Mouse (Mus musculus): ENCODE results near the gene Clspn. TPM values are rescaled to one million over a fixed set of nuclear protein-coding genes. Genes with fewer than 3 reads are reported as not detected.
"Not testable (repeated sequence)": the region's sequence is repeated elsewhere in the genome, so short reads cannot be mapped to it uniquely, and the experiment has no call there.

The Clspn gene
- 85.0 and 136 TPM in 2 replicates for total RNA-seq (2017)

DNA sequence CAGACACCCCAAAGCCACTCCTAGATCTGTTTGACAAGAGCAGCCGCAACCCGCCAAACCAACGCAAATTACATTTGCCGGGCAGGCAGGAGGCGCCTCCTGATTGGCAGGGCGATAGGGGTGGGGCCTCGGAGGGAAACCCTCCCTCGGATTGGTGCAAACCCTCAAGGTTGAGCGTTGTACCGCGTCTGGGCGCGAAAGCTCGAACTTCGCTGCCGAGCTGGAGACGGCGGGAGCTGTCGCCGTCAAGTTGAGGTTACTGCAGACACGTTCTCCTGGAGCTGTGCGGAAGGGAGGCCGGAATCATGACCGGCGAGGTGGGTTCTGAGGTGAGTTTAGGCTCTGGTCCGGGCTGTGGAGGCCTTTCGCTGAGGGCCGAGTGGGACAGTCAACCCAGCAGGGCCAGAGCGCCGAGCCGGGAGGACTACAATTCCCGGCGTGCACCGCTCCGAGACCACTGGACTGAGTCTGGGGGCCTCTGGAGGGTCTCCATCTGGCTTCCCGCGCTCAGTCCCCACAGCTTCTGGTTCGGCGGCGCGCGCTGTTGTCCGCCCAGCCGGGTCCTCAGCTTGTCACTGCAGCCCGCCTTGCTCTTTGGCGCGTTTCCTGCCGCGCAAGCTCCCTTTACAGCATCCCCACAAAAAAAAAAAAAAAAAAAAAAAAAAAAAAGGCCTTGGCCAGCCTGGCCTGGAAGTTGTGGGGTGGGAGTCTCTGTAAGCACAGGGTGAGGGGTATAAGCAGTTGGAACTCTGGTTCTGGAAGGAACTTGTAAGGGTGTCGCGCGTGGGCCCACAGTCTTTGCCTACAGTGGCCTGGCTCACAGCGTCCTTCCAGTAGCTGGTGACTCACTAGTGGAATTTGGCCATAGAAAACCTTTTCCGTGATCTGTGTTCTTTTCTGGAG is at the start of gene Clspn:
Gene Clspn, plus strand, starts transcription at position 127 of the 903 bp plus-strand sequence.
- peak; percentile 90 for ATAC-seq (replicated peaks; ENCODE audit: low read depth, poor library complexity, severe bottlenecking)

DNA sequence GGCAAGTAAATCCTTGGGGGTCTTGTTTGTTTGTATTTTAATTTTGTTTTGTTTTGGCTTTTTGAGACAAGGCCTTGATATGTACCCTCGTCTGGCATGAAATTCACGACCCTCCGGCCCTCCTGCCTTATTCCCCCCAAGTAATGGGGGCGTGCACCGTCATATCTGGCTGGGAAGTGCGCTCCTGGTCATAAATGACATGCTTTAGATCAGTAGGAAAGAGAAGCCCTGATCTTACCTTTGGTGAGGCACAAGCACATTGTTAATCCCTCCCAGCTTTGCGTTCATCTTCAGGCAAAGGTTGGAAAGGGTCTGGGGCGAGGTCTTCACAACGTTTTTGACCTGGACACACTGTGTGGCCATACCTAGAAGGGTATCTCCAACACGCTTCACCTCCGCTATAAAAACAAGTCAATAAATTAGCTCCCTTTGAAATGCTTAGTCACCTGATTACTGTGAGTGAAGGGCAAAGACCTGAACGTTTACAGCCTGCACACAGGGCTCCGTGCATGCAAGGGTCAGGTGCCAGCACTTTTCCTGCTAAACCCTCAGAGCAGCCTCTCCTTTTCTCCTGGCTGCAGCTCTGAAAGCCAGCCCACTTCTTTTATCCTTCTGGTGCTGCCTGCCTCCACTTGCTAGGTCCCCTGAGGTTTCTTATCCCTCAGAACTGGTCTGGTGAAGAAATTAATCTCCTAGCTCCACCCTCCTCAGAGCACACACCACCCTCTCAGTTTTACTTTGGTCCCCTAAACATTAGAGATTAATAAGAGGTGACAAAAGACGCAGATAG is 48.4 kb upstream of the Clspn start:
- ATAC-seq (replicated peaks; ENCODE audit: low read depth, poor library complexity, severe bottlenecking), result no peak

DNA sequence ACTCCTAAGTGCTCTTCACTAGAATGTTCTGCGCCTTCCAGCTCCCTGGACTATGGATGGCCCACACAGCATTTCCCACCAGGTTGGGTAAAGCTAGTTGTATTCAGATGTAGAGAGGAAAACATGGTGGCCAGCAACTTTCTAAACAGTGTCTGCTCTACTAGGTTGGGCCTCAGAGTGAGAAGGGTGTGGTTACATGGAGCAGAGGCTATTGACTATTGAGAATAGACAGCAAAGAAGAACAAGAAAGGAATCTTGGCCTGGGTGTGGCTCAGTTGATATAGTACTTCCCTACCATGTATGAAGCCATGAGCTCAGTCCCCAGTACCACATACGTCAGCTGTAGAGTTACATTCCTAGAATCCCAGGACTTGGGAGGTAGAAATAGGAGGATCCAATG is 47.7 kb upstream of the Clspn start:
- no peak for ATAC-seq (replicated peaks; ENCODE audit: low read depth, poor library complexity, severe bottlenecking)

DNA sequence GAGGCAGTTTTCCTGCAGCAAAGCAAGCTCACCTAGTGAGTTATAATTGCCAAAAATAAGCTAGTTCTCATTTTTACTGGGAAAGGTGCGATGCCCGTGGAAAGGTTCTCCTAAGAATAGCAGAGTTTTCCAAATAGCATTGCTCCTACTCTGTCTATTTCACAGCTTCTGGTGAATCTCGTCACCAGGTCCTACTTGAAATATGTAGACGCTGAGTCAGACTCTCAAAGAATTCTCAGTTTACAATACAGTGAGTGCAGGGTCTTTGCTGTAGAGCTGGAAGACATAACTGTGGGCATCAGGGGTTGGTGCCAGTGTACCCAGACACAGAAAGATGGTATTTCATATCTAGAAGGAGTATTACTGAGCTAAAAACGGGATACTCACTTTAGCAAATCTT is 45.7 kb upstream of the Clspn start:
- no peak for ATAC-seq (replicated peaks; ENCODE audit: low read depth, poor library complexity, severe bottlenecking)

DNA sequence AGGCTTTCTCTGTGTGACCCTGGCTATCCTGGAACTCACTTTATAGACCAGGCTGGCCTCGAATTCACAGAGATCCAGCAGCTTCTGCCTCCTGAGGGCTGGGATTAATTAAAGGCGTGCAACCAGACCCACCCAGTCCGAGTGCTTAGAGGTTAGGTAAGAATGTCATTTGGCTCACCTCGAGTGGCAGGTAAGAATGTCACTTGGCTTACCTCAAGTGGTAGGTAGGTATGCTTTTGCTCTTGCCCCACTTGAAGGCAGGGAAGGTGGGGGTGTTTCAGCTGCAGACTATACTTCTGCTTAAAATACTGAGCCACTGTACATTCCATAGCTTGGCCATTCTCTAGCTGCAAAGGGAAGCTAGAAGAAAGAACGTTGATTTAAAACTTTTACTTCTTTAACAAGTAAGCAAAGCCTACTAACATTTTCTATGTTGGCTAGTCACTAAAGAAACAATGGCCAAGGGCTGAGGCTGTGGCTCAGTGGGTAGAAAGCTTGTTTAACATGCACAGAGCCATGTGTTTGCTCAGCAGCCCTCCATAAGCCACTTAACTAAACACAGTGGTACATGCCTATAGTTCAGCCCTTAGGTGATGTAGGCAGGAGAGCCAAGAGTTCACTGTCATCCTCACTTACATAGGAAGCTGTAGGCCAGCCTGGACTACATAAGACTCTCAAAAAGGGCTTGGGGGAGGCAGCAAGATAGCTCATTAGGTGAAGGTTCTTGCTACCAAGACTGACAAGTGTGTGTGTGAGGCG is 44.2 kb upstream of the Clspn start:
- ATAC-seq (replicated peaks; ENCODE audit: low read depth, poor library complexity, severe bottlenecking), result no peak

DNA sequence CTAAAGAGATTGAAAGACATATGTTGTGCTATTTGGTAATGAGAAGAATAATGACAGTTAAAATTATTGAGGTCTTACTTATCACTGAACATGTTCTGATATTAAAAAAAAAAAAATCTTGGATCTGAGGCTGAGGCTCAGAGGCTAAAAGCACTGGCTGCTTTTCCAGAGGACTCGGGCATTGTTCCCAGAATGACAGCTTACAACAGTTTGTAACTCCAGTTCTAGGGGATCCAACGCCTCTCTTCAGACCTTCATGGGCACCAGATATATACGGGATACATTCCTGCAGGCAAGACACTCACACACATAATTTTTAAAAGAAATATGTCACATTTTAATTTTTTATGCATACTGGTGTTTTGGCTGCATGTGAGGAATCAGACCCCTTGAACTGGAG is 30.6 kb upstream of the Clspn start:
- ATAC-seq (replicated peaks; ENCODE audit: low read depth, poor library complexity, severe bottlenecking), result no peak

DNA sequence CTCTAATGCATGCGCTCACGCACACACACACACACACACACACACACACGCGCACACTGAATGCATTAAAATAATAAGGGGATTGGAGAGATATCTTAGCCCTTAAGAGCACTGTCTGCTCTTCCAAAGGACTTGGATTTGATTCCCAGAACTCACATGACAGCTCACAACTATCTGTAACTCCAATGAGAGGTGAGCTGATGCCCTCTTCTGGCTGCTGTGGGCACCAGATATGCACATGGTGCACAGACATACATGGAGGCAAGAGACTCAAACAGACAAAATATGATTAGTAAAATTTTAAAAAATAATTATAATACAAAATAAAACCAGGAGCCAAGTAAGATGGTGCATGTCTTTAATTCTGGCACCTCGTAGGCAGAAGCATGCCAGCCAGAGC is 29.9 kb upstream of the Clspn start:
- no peak for ATAC-seq (replicated peaks; ENCODE audit: low read depth, poor library complexity, severe bottlenecking)

DNA sequence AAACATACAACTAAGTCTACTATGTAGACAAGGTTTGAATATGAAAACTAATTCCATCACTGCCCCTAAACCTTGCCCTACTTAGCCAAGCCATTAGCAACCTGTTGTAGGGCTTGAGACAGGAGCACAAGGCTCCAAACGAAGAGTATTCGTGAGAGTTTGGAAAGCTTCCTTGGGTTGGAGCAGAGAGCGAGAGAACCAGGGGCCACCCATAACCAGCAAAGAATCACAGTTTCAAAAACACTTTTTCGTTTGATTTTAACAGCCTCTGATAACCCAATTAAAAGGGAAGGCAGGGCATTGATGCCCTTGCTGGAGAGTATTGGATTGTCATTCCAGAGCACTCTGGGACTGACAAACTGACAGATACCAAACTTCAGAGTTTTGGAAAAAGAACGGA is 24.4 kb upstream of the Clspn start:
- ATAC-seq (replicated peaks; ENCODE audit: low read depth, poor library complexity, severe bottlenecking), result no peak

DNA sequence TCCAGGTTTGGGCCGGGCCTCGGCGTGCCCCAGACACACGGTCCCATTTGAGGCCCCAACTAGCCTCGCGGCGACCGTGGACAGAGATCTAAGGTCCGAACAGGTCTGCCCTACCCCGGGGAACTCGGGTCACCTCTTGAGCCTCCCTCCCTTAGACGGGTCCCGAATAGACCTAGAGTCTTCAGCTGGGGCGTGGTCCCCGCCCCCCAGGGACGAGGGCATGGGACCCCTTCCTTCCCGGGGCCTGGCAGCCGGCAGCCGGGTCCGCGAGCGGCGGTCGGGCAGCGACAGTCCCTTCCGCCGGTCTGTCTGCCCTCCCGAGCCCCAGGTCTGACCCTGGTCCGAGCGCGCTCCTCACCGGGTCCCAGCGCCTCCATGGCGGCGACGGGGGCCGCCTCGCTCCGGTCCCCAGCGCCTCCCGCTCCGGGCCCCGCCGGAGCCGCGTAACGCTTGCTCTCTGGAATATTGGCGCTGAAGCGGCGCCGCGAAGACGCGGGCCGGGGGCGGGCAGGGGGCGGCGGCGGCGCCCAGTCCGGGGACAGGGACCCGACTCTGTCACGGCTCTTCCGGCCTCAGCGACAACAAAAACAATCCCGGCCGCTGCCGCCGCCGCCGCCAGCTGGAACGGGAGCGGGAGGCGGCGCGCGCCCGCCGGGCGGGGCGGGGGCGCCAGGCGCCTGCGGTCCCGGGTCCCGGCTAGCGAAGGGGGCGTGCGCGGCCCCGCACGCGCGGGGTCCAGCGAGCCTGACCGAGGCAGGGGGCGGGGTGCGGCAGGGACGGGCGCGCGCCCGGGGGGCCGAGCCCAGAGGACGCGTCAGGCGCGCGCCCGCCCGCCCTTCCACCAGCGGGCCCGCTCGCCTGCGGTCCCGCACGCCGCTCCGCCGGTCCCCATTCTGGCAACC is 23.7 kb upstream of the Clspn start, which contains the start of gene Ago4:
Gene Ago4, minus strand, starts transcription at position 646 of the 902 bp plus-strand sequence.
- ATAC-seq (replicated peaks; ENCODE audit: low read depth, poor library complexity, severe bottlenecking), result no peak

DNA sequence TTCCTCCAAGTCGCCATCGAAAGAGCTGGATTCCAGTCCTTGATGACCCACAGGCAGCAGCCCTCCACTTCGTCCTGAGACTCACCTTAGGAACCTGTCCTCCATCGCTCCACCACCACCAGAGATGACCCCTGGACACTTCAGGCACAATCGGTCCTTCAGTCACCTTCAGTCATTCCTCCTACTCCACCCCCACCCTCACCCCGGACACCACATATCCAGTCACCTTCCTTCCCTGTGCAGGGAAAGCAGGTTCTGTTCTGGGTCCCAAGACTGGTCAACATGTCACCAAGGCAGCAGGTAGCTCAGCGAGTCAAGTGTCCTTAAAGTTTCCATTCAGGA is 23.0 kb upstream of the Clspn start:
- ATAC-seq (replicated peaks; ENCODE audit: low read depth, poor library complexity, severe bottlenecking), result no peak

DNA sequence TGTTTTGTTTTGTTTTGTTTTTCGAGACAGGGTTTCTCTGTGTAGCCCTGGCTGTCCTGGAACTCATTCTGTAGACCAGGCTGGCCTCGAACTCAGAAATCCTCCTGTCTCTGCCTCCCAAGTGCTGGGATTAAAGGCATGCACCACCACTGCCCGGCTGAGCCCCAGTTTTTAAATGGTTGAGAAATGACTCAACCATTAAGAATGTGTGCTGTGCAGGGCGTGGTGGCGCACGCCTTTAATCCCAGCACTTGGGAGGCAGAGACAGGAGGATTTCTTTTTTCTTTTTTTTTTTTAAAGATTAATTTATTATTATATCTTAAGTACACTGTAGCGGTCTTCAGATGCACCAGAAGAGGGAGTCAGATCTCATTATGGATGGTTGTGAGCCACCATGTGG is 21.1 kb upstream of the Clspn start:
- ATAC-seq (replicated peaks; ENCODE audit: low read depth, poor library complexity, severe bottlenecking), result not testable (repeated sequence)

DNA sequence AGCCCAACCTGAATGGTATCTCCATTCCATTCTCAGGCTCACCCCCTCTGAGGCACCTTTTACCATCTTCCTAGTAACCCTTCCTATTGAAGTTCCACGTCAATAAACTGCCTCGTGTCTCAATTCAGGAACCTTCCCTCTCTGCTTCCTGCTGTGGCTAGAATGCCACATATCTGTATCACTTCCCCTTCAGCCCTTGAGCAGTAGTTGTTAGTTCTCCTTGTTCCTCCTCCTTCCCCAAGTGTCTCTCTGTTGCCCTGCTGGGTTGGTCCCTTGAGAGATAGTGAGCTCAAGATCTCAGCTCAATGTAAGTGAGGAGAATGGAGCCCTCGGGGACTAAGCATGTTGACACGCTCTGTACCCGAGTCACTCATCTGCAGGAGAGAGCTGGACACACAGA is 19.9 kb upstream of the Clspn start:
- peak; percentile 85 for ATAC-seq (replicated peaks; ENCODE audit: low read depth, poor library complexity, severe bottlenecking)

DNA sequence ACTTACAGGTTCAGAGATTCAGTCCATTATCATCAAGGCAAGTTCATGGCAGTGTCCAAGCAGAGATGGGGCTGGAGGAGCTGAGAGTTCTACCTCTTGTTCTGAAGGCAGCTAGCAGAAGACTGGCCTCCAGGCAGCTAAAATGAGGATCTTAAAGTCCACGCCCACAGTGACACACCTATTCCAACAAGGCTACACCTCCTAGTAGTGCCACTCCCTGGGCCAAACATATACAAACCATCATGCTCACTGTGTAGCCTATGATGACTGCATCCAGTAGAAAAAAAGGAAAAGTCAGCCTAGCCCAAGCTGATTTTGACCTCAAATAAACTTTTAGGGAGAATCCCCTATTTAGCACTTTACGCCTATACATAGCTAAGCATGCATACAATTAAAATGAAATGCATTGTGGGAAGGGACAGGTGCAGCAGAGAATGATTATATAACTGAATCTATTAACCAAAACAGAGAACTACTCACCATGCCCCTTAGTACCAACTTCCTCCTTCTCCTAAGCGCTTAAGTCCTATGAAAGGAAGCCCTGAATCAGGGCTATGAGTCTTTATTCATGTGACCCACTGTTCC is 16.2 kb upstream of the Clspn start:
- ATAC-seq (replicated peaks; ENCODE audit: low read depth, poor library complexity, severe bottlenecking), result peak; percentile 56

DNA sequence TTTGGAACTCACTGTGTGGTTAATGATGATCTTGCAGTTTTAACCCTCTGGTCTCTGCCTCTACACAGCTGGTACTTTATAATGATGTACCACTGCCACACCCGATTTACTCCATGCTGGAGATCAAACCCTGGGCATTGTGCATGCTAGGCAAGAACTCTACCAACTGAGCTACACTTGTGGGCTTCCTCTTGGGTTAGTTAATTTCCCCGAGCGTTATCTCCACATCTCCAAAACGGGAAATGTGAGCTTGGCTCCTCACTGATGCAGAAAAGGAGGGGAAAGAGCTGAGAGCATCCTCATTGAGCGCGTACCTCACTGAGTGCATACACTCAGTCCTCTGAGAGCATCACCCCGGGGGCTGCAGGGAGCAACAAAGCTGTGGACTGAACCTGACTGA is 13.9 kb upstream of the Clspn start:
- ATAC-seq (replicated peaks; ENCODE audit: low read depth, poor library complexity, severe bottlenecking), result peak; percentile 66

DNA sequence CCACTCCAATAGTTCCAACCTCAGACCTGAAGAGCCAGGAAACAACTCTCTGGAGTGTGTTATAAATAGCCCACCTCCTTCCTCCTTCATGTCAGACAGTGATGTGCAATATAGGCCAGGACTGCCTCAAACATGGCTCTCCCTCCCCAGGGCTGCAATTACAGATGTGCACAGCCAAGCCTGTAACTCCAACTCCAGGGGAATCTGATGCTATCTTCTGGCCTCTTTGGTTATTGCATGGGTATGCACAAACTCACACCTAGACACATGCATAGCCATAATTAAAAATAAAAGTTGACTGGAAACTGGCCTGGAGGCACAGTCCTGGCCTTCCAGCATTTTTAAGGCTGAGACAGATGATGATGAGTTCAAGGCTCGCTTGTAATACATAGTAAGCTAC is 11.7 kb upstream of the Clspn start:
- no peak for ATAC-seq (replicated peaks; ENCODE audit: low read depth, poor library complexity, severe bottlenecking)

DNA sequence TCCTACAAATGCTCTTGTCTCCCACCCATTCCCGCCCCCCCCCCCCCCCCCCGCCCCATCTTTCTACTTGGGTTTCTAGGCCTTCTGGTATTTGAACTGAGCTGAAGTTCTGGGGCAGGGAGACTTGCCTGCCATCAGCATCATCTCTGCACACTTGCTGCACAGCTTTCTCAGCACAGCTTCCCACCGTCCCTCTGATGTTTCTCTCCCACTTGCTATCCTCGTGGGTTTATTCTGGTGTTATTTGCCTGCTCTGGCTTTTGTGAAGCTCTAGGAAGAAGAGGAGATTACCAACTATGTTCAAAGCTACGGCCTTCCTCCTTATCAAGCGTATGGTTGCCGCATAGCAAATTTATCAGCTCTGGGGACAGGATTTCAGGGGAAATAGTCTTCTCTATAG is 11.0 kb upstream of the Clspn start:
- no peak for ATAC-seq (replicated peaks; ENCODE audit: low read depth, poor library complexity, severe bottlenecking)

DNA sequence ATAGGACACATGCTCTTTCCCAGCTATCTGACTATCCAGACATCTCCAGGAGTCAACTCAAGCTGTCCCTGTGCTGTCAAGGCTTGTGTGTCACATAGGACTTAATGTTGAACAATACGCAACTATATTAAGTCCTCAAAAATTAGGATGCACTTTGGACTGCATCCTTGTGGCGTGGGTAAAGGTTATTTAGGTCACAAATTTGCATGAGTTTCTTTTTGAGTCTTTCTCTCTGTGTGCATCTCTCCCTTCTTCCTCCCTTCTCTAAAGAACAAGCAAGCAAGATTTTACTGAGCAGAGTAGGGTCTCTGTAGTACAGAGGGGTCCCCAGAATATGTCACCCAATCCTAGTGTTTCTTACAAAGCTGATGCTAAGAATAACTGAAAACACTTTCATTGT is 10.6 kb upstream of the Clspn start:
- ATAC-seq (replicated peaks; ENCODE audit: low read depth, poor library complexity, severe bottlenecking), result no peak

DNA sequence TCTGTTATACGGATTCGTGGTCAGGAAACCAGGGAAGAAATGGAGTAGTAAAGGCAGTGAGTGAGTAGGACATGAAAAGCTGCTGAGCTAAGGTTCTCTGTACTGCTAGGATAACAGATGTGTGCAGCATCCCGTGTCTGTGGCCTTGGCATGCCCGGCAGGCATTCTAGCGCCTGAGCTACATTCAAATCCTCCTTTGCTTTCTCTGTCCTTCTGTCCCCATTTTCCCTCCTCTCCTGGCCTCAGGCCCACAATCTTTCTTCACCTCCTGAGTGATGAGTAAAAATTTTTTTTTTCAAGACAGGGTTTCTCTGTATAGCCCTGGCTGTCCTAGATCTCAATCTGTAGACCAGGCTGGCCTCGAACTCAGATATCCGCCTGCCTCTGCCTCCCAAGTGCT is 4.6 kb upstream of the Clspn start:
- ATAC-seq (replicated peaks; ENCODE audit: low read depth, poor library complexity, severe bottlenecking), result no peak

DNA sequence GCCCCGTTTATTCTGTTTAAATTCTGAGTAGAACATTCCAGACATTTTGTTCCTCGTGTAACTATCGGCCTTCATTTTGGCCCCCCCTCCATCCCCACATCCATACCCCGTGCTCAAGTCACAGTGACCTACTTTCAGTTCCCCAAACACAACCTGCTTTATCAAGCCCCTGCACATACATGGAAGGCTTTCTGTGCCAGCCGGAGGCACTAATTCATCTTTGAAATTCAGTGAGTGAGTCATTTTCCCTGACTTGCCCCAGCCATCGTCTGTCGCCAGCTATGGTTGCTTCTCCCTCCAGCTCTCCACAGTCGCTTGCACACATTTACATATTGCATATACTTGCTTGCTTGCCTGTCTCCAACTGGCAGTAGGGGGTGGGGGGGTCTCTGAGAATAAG is 3.6 kb upstream of the Clspn start:
- ATAC-seq (replicated peaks; ENCODE audit: low read depth, poor library complexity, severe bottlenecking), result peak; percentile 41

Data from common myeloid progenitor, adult 5-6 weeks (primary cell).